Mouse (Mus musculus) layer of hippocampus, adult 9-10 months (tissue): ENCODE results near the gene Gadd45a.
"Not testable (repeated sequence)": the region's sequence is repeated elsewhere in the genome, so short reads cannot be mapped to it uniquely, and the experiment has no call there.

Source experiments
- DNase-seq: peaks from one replicate; pipeline ENCODE4 v3.0.0; 2022; ENCODE audit warnings: low spot score

The Gadd45a gene

DNA sequence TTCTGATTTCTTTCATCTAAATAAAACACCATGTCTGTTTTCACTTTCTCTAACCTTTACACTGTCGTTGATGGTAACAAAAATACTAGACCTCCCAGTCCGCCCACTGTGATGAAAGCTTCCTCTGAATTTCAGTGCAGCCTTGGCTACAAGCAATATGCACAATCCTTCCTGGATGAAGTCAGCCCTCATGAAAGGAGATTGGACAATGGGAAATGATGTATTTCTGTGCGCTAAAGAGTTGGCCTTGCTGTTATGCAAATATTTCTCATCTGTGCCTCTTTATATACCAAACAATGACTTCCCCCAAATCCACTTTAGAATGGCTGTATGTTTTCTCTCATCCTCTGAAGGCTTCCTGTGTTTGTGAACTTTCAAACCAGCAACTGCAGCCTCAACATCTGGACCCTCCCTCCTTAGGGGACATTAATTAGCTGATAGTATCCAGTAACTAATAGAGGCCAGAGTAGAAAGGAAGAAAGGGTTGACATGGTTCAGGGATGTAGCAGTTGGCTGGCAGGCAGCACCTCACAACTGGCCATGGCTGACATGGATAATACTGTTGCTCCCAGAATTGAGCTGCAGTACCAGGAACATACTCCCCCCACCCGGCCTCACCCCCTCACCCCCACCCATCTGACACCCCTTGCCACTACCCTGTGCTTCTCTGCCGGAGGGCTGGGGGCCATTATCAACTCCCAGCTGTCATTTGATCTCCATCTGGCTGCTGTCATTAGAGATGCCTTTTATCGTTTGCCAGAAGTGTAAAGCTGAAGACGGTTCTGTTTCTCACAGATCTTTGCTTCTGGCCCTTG is 11.8 kb upstream of the Gadd45a start:
- DNase-seq, result no peak

DNA sequence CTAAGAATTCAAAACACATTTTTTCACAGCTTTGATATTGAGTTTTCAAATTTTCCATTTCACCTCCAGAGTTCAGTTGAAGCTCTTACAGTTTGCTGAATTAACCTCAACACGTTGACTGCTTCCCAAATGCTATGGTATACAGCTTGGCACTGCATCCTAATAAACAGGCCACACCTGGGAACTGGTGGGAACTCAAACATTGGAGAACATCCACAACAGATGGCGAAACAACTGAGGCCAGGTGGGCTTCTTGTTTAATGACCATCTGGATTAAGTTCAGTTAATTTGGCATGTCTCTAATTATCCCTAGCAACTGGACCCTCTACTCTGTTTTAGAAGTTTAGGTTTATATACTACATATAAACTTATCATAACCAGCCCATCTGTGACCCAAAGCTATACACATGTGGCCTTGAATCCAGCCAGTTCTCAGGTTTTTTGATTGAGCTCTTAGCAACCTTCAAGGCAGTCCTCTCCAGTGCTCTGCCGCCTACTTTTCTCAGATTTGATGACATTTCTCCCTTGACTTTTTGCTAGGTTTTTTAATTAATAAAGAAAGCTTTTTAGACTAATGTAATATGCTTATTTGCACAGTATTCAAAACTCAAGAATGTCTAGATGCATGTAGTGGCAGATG is 10.9 kb upstream of the Gadd45a start:
- DNase-seq, result no peak

DNA sequence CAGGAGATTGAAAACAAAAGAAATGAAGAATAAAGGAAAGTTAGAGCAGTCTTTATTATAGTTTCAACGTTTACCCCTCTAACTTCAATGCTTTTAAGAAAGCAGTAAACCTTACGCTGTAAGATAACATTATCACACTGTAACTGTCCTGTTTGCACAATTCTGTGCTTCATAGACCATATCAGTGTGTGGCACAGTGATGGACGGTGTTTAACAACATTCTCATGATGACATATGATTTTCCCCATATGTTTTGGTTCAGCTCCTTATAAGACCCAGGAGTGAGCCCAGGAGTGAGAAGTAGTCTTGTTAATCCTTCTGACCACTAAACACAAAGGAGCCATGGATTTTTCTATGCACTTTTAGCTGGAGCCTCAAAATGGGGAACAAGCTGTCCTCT is 9.7 kb upstream of the Gadd45a start:
- DNase-seq, result no peak

DNA sequence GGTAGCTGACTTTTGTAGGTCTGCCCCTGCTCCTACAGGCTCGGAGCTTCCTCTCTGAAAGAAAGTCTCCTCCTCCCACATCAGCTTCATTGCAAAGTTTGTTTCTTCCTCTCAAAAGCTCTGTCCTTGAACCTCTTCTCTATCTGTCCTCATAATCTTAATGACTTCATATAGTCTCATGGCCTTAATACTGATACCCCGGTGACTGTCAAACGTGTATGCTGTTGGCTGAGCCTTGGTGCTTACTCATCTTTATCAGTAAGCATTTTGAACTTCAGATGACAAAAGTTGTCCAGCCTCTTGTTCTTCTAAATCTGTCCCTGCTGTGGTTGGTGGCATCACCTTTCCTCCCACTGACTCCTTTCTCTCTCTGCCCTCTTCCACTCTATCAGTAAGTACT is 8.2 kb upstream of the Gadd45a start:
- no peak for DNase-seq

DNA sequence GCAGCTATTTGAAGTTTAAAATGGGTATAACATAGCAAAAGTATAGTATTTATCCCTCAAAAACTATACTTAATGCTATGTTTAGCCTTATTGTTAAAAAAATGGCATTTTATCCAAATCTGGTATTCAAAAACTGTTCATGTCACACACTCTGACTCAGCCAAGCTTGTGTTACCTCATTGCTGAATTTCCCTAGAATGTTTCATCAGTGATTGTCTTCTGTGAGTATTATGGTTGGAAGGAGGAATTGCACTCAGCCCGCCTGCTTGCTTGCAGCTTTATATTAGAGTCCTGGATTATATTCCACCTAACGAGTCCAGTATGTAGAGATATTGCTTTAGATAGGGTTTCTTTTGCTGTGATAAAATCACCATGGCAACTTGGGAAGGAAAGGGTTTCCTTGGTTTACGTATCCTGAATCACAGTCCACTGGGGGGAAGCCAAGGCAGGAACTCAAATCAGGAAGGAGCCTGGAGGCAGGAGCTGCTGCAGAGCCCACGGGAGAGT is 3.7 kb upstream of the Gadd45a start:
- DNase-seq, result no peak

DNA sequence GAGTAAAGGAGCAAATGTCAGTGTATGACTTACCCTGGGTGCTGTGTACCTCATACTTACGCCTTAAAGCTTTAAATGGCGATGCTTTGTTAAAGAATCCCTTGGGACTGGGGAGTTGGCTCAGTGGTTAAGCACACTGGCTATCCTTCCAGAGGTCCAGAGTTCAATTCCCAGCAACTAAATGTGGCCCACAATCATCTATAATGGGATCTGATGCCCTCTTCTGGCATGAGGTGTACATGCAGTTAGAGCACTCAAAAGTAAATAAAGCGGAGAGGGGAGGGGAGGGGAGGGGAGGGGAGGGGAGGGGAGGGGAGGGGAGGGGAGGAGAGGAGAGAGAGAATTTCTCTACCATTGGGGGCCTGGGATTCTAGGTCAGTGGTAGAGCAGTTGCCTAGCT is 1.7 kb upstream of the Gadd45a start:
- DNase-seq, result no peak

DNA sequence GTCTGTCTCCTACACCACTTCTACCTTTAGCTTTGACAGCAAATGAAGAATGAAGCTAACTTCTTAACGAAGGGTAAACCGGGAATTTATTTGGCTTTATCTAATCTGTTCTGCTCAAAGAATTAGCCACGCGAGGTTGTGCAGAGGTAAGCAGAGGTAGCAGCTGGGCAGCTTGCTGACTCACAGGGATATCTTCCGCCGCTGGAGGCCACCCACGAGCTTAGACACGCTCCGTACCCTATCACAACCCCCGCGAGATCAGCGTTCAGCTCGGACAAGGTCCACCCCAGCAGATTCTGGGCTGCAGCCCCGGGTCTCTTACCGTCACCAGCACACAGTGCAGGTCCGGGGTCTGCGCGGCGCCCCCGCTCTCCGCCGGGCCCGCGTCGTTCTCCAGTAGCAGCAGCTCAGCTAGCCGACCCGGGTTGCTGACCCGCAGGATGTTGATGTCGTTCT is 873 bp downstream of the Gadd45a start:
- peak; percentile 54 for DNase-seq

DNA sequence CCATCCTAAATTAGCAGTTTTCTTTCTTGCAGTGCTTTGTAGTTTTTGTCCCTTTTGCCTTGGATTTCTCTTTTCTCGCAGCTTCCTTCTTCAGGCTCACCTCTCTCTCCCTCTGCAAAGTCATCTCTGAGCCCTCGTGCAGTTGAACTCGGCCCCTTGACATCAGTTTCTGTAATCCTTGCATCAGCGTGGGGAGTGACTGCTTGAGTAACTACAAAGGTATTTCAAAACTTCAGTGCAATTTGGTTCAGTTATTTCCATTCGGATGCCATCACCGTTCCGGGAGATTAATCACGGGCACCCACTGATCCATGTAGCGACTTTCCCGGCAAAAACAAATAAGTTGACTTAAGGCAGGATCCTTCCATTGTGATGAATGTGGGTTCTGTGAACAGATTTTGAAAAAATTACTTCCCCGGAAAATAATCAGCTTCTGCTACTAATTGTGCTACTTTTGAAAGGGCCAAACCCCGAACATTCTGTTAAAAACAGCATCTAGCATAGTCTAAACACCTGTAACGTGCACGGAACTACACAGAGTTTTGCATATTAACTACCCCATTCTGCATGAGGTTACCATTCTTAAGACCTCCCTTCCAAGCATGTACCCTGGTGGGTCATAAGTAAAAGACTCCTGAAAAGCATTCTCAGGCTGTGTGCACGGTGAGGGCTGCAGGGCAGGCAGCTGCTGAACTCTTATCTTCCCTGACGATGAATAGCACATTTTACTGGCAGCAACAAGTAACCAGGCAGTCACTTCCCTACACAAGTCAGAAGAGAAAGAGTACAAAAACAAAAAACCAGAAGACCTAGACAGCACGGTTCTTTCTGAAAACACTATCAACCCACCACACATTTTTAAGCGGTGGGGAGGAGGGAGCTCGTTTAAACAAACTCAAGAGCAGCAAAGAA is 1.6 kb downstream of the Gadd45a start:
- DNase-seq, result no peak

DNA sequence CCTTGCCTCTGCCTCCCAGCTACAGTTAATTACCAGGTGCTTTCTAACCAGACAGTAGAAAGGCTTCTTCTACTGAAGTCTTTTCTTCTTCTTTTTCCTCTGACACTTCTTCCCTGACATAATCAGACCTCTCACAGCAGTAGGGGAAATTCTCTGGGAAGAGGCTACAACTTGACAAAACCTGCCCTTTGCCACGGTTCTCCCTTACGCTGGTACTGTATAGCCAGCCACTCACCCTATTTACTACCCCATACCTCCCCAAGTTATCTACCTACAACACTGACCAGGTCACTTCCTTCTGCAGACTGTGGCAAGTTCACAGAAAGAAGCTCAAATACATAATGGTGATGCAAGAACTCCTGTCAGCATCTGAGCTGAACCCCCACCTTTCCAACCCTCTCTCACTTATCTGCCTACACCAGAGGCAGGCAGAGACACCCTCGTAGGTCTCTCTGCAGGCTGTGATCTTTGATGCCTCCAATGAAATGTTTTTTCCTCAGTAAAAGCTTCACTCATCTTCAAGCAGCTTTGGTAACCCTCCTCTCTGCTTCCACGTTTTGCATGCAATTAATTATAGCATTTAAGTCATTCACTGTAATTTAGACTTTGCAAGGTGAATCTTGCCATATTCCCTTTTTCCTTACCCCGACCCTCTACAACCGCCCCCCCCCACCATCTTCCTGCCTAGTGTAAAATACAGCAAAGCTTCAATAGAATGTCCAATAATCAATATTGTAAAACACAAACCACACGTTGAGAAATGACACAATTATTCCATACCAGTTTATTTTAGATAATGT is 2.7 kb downstream of the Gadd45a start:
- DNase-seq, result no peak

DNA sequence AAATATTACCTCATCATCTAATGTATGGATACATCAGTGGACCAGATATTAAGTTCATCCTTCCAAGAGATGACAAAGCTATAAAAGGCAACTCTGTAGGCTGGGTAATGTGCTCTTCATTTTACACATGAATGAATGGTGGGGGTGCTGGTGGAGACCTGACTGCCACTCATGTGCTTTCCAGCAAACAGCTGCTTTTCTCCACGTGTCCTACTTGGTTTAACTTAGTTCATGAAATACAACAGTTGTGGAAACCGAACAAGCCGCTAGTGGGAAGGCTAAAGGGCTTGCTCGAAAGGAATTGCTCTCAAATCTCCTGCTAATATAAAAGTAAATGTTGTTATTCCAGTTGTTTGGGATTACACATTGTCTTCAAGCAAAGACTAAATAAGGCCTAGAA is 3.7 kb downstream of the Gadd45a start:
- DNase-seq, result no peak

DNA sequence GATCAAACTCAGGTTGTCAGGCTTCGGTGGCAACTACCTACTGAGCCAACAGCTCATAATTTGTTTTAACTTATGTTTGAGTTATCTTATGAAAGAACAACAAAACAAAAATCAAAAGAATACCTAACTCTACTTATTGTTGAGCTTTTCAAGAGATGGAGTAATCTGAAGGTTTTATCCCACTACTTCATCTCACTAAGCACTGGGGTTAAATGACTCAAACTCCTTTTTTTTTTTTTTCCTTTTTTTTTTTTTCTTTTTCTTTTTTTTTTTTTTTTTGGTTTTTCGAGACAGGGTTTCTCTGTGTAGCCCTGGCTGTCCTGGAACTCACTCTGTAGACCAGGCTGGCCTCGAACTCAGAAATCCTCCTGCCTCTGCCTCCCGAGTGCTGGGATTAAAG is 4.3 kb downstream of the Gadd45a start:
- DNase-seq, result not testable (repeated sequence)

DNA sequence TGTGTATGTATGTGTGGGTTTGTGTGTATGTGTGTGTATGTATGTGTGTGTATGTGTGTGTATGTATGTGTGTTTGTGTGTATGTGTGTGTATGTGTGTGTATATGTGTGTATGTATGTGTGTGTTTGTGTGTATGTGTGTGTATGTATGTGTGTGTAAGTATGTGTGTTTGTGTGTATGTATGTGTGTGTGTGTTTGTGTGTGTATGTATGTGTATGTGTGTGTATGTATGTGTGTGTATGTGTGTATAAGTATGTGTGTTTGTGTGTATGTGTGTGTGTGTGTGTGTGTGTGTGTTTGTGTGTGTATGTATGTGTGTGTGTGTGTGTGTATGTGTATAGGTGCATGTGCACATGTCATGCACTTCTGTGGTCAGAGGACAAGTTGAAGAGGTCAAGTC is 4.7 kb downstream of the Gadd45a start:
- not testable (repeated sequence) for DNase-seq

DNA sequence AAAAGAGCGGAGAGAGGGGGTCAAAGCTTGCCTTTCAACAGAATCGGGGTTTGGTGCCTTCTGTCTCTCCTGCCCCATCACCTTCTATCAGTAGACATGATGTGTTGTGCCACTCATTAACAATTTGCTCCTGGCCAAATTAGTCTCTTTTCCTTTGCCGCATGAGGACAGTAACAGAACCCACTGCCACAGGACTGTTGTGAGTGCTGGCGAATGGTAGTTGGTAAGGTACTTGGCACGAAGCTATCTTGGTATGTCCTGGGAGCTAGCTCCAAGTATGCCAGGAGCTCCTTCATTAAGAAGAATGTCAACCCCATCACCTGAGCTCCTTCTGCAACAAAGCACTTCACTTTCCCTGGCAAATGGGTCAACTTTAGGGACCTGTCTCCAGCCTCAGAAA is 6.4 kb downstream of the Gadd45a start:
- no peak for DNase-seq

DNA sequence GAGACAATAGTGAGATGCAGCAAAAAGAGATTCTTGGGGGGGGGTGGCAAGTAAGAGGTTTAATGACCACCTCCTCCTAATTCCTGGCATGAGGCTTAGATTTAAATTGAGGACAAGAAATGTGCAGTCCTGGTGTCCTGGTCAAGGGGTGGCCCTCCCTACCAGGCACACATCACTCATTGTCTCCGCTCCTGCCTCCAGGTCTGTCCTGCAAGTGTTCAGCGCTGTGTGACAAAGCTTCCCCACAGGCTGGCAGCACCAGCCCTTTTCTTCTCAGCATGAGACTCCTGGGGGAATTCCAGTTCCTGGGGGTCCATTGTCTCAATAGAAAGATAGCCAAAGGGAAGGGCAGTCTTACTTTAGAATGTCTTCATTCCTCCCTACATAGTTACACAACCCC is 6.8 kb downstream of the Gadd45a start:
- DNase-seq, result no peak

DNA sequence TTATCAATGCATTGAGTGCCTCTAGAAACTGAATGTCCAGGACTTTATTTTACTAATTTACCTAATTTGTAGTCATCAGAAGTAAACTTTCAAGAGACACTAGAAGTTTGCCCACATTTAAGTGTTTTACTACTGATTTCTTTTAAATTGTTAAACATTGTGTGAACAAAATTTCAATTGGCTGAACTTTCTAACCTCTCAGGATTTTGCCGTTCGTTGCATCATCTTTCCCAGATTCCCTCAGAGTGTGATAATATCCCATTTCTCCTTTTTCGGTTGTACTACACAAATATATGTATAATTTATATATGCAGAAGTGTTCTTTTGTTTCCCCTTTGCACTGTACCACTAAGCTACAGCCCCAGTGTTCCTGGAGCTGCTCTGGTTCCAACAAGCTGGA is 7.3 kb downstream of the Gadd45a start:
- no peak for DNase-seq

DNA sequence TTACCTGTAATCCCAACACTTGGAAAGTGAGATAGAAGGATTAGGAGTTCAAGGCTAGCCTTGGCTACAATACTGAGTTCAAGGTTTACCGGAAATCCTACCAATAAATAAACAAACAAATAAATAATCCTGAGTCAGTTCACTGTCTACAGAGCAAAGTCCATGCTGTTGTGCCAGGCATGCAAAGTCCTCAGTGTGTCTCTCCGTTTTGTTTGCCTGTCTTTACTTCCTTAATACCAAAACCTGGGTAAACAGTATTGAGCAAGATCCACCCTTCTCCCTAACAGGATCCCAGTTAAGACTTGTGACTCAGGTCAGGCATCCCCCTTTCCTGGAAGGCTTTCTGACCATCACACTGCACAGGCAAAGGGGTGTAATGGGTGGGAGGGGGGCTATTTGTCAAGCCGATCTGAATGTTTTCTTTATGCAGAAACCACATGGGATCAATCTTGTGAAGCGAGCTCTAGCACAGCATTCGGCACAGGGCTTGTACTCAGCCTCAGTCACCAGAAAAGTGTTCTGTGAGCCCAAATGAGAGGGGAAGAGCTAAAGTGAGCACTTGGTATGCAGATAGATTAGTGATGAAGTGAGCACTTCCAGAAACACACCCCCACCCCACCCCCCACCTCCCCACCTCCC is 7.8 kb downstream of the Gadd45a start:
- DNase-seq, result no peak

DNA sequence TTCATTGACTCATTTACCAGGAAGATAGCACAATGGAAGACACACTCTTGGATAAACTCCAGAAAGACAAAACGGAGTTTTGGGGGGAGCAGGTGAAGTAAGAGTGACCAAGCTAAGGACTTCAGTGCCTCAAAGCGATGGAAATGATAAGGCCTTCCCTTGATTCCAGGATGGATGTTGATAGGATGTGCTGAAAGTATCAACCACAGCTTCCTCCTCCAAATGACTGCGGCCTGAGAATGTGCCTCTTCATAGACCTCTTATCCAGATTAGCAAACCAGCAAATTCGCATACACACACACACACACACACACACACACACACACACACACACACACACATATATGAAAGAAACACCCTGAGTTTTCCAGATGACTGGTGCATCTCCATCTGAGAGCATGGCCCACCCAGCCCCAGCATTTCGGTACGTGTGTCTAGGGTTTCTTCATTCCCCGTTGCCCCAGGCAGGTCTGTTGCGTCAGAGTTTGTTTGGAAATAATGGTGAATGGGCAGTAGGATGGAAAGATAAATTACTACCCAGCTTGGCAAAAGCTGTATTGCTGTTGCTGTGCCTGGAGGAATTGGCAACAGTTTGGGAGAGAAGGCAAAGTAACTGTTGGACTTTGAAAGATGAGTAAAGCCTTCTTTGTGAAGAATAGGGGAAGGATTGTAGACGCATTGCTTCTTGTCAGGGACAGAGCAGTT is 9.7 kb downstream of the Gadd45a start:
- no peak for DNase-seq

DNA sequence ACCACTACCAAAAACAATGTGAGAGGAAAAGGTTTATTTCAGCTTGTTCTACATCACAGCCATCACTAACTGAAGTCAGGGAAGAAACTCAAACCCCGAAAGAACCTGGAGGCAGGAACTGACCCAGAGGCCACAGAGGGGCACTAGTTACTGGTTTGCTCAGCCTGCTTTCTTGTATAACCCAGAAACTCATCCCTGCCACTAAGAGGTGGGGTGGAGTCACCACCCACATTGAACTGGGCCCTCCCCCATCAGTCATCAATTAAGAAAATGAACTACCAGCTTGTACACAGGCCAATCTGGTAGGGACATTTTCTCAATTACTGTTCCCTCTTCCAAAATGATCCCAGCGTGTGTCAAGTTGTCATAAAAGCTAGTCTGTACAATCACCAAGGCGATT is 10.6 kb downstream of the Gadd45a start:
- no peak for DNase-seq

DNA sequence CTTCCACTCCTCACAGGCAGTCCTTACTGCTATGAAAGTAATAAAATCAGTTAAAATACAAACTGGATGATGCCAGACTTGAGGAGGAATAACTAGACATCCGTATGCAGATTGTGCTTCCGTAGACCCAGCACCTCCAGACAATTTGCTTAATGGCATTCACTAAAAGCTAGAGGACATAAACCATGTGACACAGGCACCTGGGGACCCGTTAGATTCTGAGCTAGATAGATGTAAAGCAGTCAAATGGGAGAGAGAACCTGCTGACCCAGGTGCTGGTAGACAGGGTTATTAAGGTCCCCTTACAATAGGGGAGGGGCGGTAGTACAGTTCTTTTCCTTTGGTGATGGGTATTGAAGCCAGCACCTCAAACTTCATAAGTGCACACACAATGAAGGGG is 13.5 kb downstream of the Gadd45a start:
- no peak for DNase-seq

DNA sequence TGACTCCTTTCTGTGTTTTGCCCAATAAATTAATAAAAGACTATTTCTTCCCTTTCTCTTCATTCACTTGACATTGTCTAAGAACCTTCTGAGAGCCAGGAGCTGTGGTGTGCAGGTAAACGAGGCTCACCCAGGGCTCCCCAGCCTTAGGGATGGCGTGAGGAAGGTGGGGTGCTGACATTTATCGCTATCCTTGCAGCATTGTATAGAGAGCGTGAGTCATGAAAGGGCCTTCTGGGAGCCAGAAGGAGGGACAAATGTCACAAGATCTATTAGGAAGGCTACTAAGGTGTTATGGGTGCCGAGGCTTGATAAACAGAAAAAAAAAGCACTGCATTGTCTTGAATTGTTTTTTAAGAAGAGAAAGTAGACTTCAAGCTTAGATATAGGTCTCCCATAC is 15.9 kb downstream of the Gadd45a start:
- DNase-seq, result no peak

DNA sequence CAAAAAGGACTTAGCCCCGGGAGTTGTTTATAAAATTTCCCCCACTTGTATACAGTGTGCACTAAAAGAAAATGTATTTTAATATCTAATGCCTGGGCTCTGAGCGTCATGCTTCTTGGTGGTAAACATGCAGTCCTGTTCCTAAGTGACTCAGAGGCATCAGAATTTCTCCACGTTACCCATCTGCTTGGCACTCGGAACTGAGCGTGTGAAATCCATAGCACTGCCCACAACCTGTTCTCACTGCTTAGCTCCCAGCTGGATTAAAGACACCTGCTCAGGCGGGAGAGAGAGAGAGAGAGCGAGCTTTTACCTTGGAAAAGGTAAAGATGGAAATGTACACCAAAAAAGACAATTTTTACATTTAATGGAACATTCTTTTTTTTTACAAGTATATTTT is 18.3 kb downstream of the Gadd45a start:
- DNase-seq, result not testable (repeated sequence)
